Mouse (Mus musculus) layer of hippocampus, adult 9-10 months (tissue): ENCODE results near the gene Dohh.

Experiments used
- DNase-seq: peaks from one replicate; pipeline ENCODE4 v3.0.0; 2022; ENCODE audit warnings: low spot score

The Dohh gene

GRCm38 (mm10) chr10:81356991-81357844 is 27.0 kb upstream of the Dohh start, which contains the start of gene Mfsd12:
Gene Mfsd12, plus strand, starts transcription at chr10:81357491.
- peak; percentile 60 for DNase-seq

GRCm38 (mm10) chr10:81358209-81358608 is 26.0 kb upstream of the Dohh start:
- no peak for DNase-seq

GRCm38 (mm10) chr10:81358841-81359240 is 25.4 kb upstream of the Dohh start:
- DNase-seq = no peak

GRCm38 (mm10) chr10:81360721-81361120 is 23.5 kb upstream of the Dohh start:
- no peak for DNase-seq

- no peak for DNase-seq
These were observed 21.8 kb upstream of the Dohh start for GRCm38 (mm10) chr10:81362336-81362949.

GRCm38 (mm10) chr10:81363436-81364346 is 20.5 kb upstream of the Dohh start:
- no peak for DNase-seq

- no peak for DNase-seq
These were observed 19.6 kb upstream of the Dohh start for GRCm38 (mm10) chr10:81364666-81365065.

GRCm38 (mm10) chr10:81365073-81365472 is 19.2 kb upstream of the Dohh start:
- DNase-seq = no peak

- DNase-seq = no peak
These were observed 18.4 kb upstream of the Dohh start, which contains the start of gene 4930404N11Rik for GRCm38 (mm10) chr10:81365672-81366476. Gene 4930404N11Rik, minus strand, starts transcription at chr10:81365816.

GRCm38 (mm10) chr10:81366477-81367206 is 17.6 kb upstream of the Dohh start:
- DNase-seq = no peak

- DNase-seq = no peak
These were observed 17.1 kb upstream of the Dohh start for GRCm38 (mm10) chr10:81367207-81367495.

GRCm38 (mm10) chr10:81375322-81375721 is 8.9 kb upstream of the Dohh start:
- no peak for DNase-seq

GRCm38 (mm10) chr10:81376561-81377361 is 7.5 kb upstream of the Dohh start:
- DNase-seq = no peak

- no peak for DNase-seq
These were observed 6.9 kb upstream of the Dohh start for GRCm38 (mm10) chr10:81377362-81377664.

- no peak for DNase-seq
These were observed 6.3 kb upstream of the Dohh start, which contains the start of gene Fzr1 for GRCm38 (mm10) chr10:81377793-81378552. Gene Fzr1, minus strand, starts transcription at chr10:81378516.

GRCm38 (mm10) chr10:81378553-81379182 is 5.6 kb upstream of the Dohh start:
- peak; percentile 100 for DNase-seq

GRCm38 (mm10) chr10:81379183-81379553 is 5.1 kb upstream of the Dohh start:
- DNase-seq = no peak

- no peak for DNase-seq
These were observed 4.3 kb upstream of the Dohh start for GRCm38 (mm10) chr10:81379809-81380378.

- no peak for DNase-seq
These were observed 2.2 kb upstream of the Dohh start for GRCm38 (mm10) chr10:81382039-81382438.
